Mouse (Mus musculus): Measurements from ENCODE around the gene Ptchd4. TPM values are rescaled to one million over a fixed set of nuclear protein-coding genes. Genes with fewer than 3 reads are reported as not detected.

Ptchd4 gene
- polyA plus RNA-seq, 1 experiment from 2014 or later: 0.11 TPM

GRCm38 (mm10) chr17:42456441-42456840, 140.7 kb downstream of the Ptchd4 start:
- no peak overlapping the region for H3K4me2 ChIP-seq
- DNase-seq (ENCODE audit: low spot score) (no peak), ATAC-seq (replicated peaks; ENCODE audit: low FRiP score) (no peak)
- H3K9me3 ChIP-seq (ENCODE audit: control insufficient read depth, low read length): no peaks in the 10 kb centered on the region; the same call in 1 of the 2 replicates
- H3K4me1 ChIP-seq (replicated peaks; ENCODE audit: control insufficient read depth, insufficient read depth, low read length): no peaks in the 10 kb centered on the region
- 65% methylated on average over 2 of the region's 2 CpGs for WGBS
- H3K36me3 ChIP-seq (ENCODE audit: control insufficient read depth, insufficient read depth, low read length): no peaks in the 10 kb centered on the region
- no peaks in the 10 kb centered on the region for H3K27me3 ChIP-seq (replicated peaks; ENCODE audit: control insufficient read depth, insufficient read depth, low read length)
- H3K27ac ChIP-seq (ENCODE audit: low read depth, low read length): no peak overlapping the region
- no peak overlapping the region for H3K4me3 ChIP-seq (ENCODE audit: low read depth, low read length)
- H3K9ac ChIP-seq (ENCODE audit: low read depth, low read length): no peak overlapping the region

GRCm38 (mm10) chr17:42462726-42463125, 147.0 kb downstream of the Ptchd4 start:
- H3K4me3 ChIP-seq (ENCODE audit: low read depth, low read length): no peak overlapping the region
- no peak overlapping the region for H3K4me2 ChIP-seq
- no peak overlapping the region for H3K9ac ChIP-seq (ENCODE audit: low read depth, low read length)
- H3K4me1 ChIP-seq (replicated peaks; ENCODE audit: control insufficient read depth, insufficient read depth, low read length): no peaks in the 10 kb centered on the region
- no peaks in the 10 kb centered on the region for H3K9me3 ChIP-seq (ENCODE audit: control insufficient read depth, low read length)
- H3K27ac ChIP-seq (ENCODE audit: low read depth, low read length): no peak overlapping the region
- no peaks in the 10 kb centered on the region for H3K36me3 ChIP-seq (ENCODE audit: control insufficient read depth, insufficient read depth, low read length)
- H3K27me3 ChIP-seq (replicated peaks; ENCODE audit: control insufficient read depth, insufficient read depth, low read length): no peaks in the 10 kb centered on the region
- DNase-seq (ENCODE audit: low spot score): no peak
- ATAC-seq (replicated peaks; ENCODE audit: low FRiP score): no peak

- no peaks in the 10 kb centered on the region for H3K27me3 ChIP-seq (replicated peaks; ENCODE audit: control insufficient read depth, insufficient read depth, low read length)
- no peak overlapping the region for H3K4me2 ChIP-seq
- H3K4me3 ChIP-seq (ENCODE audit: low read depth, low read length): no peak overlapping the region
- H3K4me1 ChIP-seq (replicated peaks; ENCODE audit: control insufficient read depth, insufficient read depth, low read length): no peaks in the 10 kb centered on the region
- DNase-seq (ENCODE audit: low spot score): no peak
- no peak overlapping the region for H3K27ac ChIP-seq (ENCODE audit: low read depth, low read length)
- WGBS: 73% methylated on average over 5 of the region's 5 CpGs
- H3K36me3 ChIP-seq (ENCODE audit: control insufficient read depth, insufficient read depth, low read length): no peaks in the 10 kb centered on the region
- no peak overlapping the region for H3K9ac ChIP-seq (ENCODE audit: low read depth, low read length)
- no peak for ATAC-seq (replicated peaks; ENCODE audit: low FRiP score)
- no peaks in the 10 kb centered on the region for H3K9me3 ChIP-seq (ENCODE audit: control insufficient read depth, low read length)
Measured at GRCm38 (mm10) chr17:42480173-42480991, 164.6 kb downstream of the Ptchd4 start.

GRCm38 (mm10) chr17:42509356-42510262, 193.9 kb downstream of the Ptchd4 start:
- no peak for ATAC-seq (replicated peaks; ENCODE audit: low FRiP score)
- H3K4me3 ChIP-seq (ENCODE audit: low read depth, low read length): no peak overlapping the region
- H3K4me1 ChIP-seq (replicated peaks; ENCODE audit: control insufficient read depth, insufficient read depth, low read length): no peaks in the 10 kb centered on the region
- no peak overlapping the region for H3K9ac ChIP-seq (ENCODE audit: low read depth, low read length)
- H3K36me3 ChIP-seq (ENCODE audit: control insufficient read depth, insufficient read depth, low read length): no peaks in the 10 kb centered on the region
- no peak overlapping the region for H3K4me2 ChIP-seq
- no peaks in the 10 kb centered on the region for H3K9me3 ChIP-seq (ENCODE audit: control insufficient read depth, low read length)
- WGBS: 73% methylated on average over 9 of the region's 9 CpGs
- H3K27me3 ChIP-seq (replicated peaks; ENCODE audit: control insufficient read depth, insufficient read depth, low read length): no peaks in the 10 kb centered on the region
- no peak for DNase-seq (ENCODE audit: low spot score)
- H3K27ac ChIP-seq (ENCODE audit: low read depth, low read length): no peak overlapping the region

- Histone ChIP-seq H3K4me3 (ENCODE audit: low read depth, low read length) (no peak overlapping the region), H3K36me3 (ENCODE audit: control insufficient read depth, insufficient read depth, low read length) (no peaks in the 10 kb centered on the region), H3K4me2 (no peak overlapping the region), H3K9ac (ENCODE audit: low read depth, low read length) (no peak overlapping the region), H3K9me3 (ENCODE audit: control insufficient read depth, low read length) (no peaks in the 10 kb centered on the region), H3K27ac (ENCODE audit: low read depth, low read length) (no peak overlapping the region), H3K27me3 (replicated peaks; ENCODE audit: control insufficient read depth, insufficient read depth, low read length) (no peaks in the 10 kb centered on the region), H3K4me1 (replicated peaks; ENCODE audit: control insufficient read depth, insufficient read depth, low read length) (no peaks in the 10 kb centered on the region)
- WGBS: 66% methylated on average over 5 of the region's 5 CpGs
- ATAC-seq (replicated peaks; ENCODE audit: low FRiP score) (no peak), DNase-seq (ENCODE audit: low spot score) (no peak)
Measured at GRCm38 (mm10) chr17:42530147-42530546, 214.4 kb downstream of the Ptchd4 start.

- H3K4me2 ChIP-seq: no peak overlapping the region
- WGBS: 90% methylated on average over 2 of the region's 2 CpGs
- no peaks in the 10 kb centered on the region for H3K9me3 ChIP-seq (ENCODE audit: control insufficient read depth, low read length)
- no peaks in the 10 kb centered on the region for H3K4me1 ChIP-seq (replicated peaks; ENCODE audit: control insufficient read depth, insufficient read depth, low read length)
- H3K36me3 ChIP-seq (ENCODE audit: control insufficient read depth, insufficient read depth, low read length): no peaks in the 10 kb centered on the region
- H3K4me3 ChIP-seq (ENCODE audit: low read depth, low read length): no peak overlapping the region
- ATAC-seq (replicated peaks; ENCODE audit: low FRiP score) (no peak), DNase-seq (ENCODE audit: low spot score) (no peak)
- H3K27ac ChIP-seq (ENCODE audit: low read depth, low read length): no peak overlapping the region
- no peaks in the 10 kb centered on the region for H3K27me3 ChIP-seq (replicated peaks; ENCODE audit: control insufficient read depth, insufficient read depth, low read length)
- no peak overlapping the region for H3K9ac ChIP-seq (ENCODE audit: low read depth, low read length)
Measured at GRCm38 (mm10) chr17:42549578-42549977, 233.8 kb downstream of the Ptchd4 start.

All from liver, embryonic 11.5 days (tissue).